Mouse (Mus musculus): ENCODE data around the gene Prg4. TPM values are rescaled to one million over a fixed set of nuclear protein-coding genes. Genes with fewer than 3 reads are reported as not detected.

The Prg4 gene
- 2.6 and 3.9 TPM in 2 replicates for total RNA-seq (2021)
- long read RNA-seq, partial matches to known transcripts: 2 of 3 reads
- long read RNA-seq, other reads (novel, unspliced or antisense): 0 of 3 reads

GRCm38 (mm10) chr1:150466132-150466531 is at the start of gene Prg4:
Prg4 (minus strand) TSS chr1:150466165.
- no peak for DNase-seq

DNA sequence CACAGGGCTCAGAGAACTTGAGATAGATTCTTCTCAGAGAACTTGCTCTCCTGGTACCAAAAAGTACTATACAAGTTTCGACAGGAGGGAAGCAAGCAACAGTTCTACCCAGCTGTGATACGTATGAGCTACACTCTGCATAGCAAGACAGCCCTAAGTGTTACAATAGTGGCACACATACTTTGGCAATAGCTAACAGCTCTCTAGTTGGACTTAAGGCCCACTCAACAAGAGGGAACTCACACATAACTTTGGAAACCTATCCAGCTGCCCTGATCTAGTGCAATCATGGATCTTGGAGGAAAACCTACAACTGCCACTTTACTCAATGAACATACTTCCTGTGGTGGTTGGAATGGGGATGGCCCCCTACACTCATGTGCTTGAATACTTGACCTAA is 47.1 kb upstream of the Prg4 start:
- no peak for DNase-seq

DNA sequence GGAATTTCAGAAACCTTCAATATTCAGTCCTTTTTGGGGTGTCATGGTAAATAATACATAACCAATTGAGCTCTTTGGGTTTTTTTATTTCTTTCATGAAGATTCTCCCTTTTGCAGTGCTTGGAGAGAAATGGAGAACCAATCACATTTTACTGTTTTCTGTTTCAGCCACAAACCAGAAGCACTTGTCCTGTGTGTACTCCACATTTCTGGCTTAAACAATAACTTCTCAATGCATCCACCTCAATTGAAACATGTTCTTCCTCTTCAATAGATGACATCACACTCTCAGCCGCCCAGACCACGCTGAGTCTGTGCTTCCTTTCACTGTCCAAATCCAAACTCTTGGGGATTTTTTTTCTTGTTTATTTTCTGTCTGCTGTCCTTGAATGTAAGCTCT is 39.8 kb upstream of the Prg4 start:
- DNase-seq: no peak

- no peak for DNase-seq
Measured at GRCm38 (mm10) chr1:150503321-150503720, 37.4 kb upstream of the Prg4 start.

- DNase-seq: no peak
Measured at GRCm38 (mm10) chr1:150498177-150498576, 32.2 kb upstream of the Prg4 start.

DNA sequence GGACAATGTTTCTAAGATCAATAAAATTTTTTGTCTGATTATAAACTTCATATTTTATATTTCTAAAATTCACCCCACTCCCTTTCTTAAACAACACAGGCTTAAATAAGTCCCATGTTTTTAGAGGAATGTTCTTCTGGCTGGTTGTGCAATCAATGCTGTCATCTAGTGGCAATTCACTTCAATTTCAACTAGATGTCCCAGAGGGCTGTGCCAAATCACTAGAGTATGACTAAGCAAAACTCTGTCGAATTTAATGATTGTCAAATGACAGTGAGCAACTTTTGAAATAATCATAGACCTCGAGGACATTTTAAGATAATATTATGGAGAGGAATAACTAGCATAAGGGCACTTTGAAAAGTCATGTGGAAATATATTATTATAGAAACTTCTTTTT is 31.7 kb upstream of the Prg4 start:
- no peak for DNase-seq

GRCm38 (mm10) chr1:150496626-150497302 is 30.8 kb upstream of the Prg4 start:
- no peak for DNase-seq

- no peak for DNase-seq
Measured at GRCm38 (mm10) chr1:150489148-150489547, 23.2 kb upstream of the Prg4 start.

DNA sequence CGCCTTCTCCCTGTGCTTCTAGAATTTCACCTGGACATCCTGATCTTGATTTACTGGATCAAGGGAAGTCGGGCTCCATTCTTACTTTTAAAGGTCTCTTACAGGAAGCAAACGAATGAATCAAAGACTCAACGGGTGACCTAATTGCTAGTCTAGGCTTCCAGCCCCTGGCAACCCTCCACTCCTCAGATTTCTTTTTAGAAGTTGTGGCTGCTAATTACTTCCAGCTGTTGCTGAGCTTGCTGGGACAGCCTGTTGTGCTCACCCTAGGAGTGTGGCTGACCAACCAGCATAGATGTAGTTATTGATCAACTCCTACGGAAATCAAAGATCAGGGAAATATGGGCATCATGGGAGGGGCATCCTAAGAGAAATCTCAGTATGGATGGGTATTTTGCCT is 14.7 kb upstream of the Prg4 start:
- no peak for DNase-seq

DNA sequence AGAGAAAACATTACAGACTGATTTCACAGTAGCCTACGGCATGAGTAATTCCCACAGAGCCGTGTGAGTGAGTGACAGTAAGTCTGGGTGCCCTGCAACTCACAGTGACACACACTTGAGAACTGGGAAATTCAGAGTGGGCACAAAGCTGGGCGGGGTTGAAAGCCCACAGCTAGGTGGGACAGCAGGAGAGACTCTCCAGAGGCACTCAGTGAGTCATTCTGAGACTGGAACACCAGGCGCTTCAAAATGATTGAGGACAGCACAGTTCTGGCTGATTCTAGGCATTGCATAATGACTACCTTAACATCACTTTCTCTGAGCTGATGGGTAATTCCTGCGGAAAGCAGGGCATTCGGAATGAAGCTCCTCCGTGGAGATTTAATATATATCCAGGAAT is 6.6 kb upstream of the Prg4 start:
- peak; percentile 7 for DNase-seq

GRCm38 (mm10) chr1:150469992-150470391 is 4.0 kb upstream of the Prg4 start:
- no peak for DNase-seq

- no peak for DNase-seq
Measured at GRCm38 (mm10) chr1:150465364-150465763, 601 bp downstream of the Prg4 start.

DNA sequence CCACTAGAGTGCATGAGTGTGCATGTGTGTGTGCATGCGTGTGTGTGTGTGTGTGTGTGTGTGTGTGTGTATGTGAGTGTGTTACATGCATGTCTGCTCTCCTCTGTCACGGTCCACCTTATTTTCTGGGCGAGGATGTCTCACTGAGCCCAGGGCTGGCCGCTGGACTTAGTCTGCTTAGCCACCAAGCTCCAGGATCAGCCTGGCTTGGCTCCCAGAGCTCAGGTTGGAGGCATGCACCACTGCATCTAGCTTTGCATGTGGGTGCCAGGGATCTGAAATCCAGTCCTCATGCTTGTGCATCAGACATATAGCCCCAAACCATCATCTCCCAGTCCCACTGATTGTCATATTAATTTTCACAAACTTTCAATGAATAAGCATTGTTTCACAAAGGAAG is 2.3 kb downstream of the Prg4 start:
- DNase-seq: no peak

- no peak for DNase-seq
Measured at GRCm38 (mm10) chr1:150463068-150463467, 2.9 kb downstream of the Prg4 start.

DNA sequence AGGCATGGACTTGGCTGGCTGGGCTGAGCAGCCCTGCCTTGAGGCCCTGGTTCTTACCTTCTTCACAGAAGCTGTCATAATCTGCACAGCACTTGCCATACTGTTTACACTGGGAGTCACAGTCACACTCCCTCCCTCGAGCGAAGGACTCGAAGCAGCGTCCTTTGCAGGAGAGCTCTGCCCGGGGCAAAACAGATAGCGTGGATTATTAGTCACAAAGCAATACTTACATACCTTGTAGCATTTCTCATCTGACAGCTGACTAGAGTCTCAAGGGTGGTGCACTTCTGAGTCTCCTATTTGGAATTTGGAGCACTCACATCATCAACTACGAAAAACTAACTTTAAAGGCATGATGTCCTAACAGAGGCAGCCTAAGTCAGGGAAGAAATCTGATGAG is 5.4 kb downstream of the Prg4 start:
- no peak for DNase-seq

DNA sequence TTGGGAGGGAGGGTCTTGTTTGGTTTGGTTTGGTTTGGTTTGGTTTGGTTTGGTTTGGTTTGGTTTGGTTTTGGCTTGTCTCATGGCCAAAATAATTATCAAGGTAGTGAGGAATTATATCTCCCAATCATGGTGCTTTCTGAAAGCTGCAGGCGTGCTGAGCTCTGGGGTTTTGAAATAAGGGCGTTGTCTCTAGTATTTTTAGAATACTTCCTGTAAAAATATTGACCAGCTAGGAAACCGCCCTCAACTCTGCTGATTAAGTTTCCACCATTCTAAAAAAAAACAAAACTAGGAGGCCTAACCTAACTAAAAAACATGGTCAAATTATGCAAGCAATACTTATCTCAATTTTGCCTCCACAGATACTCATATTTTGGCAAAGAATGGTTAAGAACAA is 6.4 kb downstream of the Prg4 start:
- no peak for DNase-seq

DNA sequence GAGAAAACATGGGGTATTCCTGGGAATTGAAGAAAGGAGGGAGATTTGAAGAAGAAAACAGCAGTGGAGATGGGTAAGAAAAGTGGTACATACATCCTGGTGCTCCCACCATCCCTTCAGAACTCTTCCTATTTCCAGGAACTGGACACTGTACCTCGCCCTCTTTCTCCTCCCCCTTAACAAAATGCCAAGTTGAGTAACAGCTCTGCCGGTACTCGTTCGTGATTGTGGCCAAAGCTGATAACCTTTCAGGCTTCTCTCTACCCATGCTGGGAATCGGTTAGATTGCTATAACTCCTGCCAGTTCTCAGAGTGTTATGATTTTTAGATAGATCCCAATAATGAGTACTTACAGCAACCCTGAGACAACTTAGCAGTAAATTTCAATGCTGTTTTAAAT is 7.0 kb downstream of the Prg4 start:
- DNase-seq: no peak

DNA sequence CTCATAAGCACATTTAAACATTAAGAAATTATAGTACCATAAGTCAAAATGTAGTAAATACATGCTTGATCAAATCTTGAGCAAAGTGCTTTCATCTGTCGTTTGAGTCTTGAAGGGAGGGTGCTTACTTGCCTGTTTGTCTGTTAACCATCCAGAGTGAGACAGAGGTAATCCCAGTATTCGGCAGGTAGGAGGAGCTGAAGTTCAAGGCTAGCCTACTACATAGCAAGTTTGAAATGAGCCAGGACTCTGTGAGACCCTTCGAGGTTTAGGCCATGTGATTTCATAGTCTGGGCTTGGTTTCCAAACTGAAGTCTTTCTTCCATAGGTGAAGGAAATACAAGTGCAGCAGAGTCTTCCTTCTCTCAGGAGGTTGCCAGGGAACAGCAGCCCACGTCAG is 24.2 kb downstream of the Prg4 start:
- DNase-seq: no peak

DNA sequence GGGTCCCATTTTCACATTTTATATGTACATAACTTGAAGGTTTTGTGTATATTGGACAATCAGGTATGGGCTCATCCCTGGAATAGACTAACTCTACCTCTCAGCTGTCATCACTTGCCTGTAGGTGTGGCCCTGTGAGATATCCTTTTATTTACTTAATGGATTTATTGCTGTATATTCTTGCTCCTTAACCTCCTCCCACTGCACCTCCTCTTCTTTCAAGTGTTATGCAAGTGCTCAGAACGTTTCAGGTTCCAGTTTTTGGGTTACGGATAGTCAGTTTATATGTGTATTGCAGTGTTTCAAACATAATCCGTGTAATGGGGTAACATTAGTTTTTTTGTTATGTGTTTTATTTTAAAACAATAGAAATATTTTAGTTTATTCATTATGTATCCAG is 27.3 kb downstream of the Prg4 start:
- no peak for DNase-seq

- no peak for DNase-seq
Measured at GRCm38 (mm10) chr1:150426216-150426615, 39.7 kb downstream of the Prg4 start.

GRCm38 (mm10) chr1:150425665-150426064 is 40.3 kb downstream of the Prg4 start:
- DNase-seq: no peak

- no peak for DNase-seq
Measured at GRCm38 (mm10) chr1:150418426-150418825, 47.5 kb downstream of the Prg4 start.

GRCm38 (mm10) chr1:150416006-150416405 is 50.0 kb downstream of the Prg4 start:
- no peak for DNase-seq

DNA sequence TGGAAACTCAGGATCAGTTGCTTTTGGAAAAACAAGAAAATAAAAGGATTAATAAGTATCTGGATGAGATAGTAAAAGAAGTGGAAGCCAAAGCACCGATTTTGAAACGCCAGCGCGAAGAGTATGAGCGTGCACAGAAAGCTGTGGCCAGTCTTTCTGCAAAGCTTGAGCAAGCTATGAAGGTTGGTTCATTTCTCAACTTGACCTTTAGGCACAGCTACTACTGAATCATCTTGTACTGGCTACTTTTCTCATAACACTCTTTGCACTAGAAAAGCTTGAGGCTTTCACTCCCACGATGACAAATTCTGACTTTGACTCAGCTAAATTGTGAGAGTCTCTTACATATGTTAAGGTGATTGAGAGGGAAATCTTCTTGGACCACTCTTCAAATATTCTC is 56.0 kb downstream of the Prg4 start:
- DNase-seq: no peak

DNA sequence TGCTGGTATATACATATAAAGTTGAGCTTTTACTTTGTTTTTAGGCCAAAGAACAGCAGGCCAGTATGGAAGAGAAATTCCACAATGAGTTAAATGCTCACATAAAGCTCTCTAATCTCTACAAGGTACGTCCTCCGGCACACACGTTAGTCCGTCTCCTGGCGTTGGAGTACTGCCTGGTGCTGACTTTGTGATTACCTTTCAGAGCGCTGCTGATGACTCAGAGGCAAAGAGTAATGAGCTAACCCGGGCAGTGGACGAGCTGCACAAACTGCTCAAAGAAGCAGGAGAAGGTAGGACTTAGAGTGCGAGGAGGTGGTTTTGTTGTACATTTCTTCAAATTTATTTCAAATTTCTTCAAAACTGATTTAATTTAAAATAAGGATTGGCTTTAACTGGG is 58.7 kb downstream of the Prg4 start:
- peak; percentile 7 for DNase-seq
